Mouse (Mus musculus): ENCODE measurements around the gene Mmp21. TPM values are rescaled to one million over a fixed set of nuclear protein-coding genes. Genes with fewer than 3 reads are reported as not detected.

Gene Mmp21
- total and polyA plus RNA-seq, 3 experiments = 0.17 TPM; not detected in 2

DNA sequence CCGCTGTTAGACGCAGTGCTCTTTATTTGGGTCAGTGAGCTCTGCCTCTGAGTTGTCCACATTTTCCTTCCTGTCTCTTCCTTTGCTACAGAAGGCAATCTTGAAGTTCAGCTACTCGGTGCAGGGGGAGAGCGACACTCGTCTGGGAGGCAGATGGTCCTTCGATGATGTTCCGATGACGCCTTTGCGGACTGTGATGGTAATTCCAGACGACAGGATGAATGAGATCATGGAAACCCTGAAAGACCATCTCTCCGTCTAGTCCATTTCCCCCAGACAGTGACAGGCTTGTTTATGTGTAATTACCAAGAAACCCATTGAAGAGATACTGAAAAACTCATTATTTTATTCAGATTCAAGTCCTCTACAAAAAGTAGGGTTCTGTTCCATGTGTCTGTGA is 40.8 kb upstream of the Mmp21 start:
- H3K9me3 ChIP-seq (replicated peaks; ENCODE audit: low read length) = no peaks in the 10 kb centered on the region
- dilution Hi-C loops (cut with MboI; ENCODE audit: extremely low pct_ligation_motif_present, extremely low pct_unique_long_range_greater_than_20kb, low sequenced_read_pairs) (no loop called here), in situ Hi-C loops (cut with MboI; ENCODE audit: low pct_ligation_motif_present, low pct_unique_long_range_greater_than_20kb, low sequenced_read_pairs) (no loop called here)
- H3K27ac ChIP-seq (ENCODE audit: insufficient read depth, low read depth) = no peak overlapping the region
- no peak overlapping the region for H3K4me3 ChIP-seq (replicated peaks in 1 of 3; ENCODE audit: low read depth in 2 of 3, low read length in 2 of 3, poor library complexity in 1 of 3)
- H3K9ac ChIP-seq (ENCODE audit: insufficient read depth, low read depth) = no peak overlapping the region
- H3K27me3 ChIP-seq (replicated peaks) = no peaks in the 10 kb centered on the region
- H3K79me2 ChIP-seq (replicated peaks; ENCODE audit: control insufficient read depth, extremely low read depth, insufficient read depth, poor library complexity, severe bottlenecking) = no peaks in the 10 kb centered on the region
- H3K36me3 ChIP-seq (replicated peaks in 1 of 2; ENCODE audit: control insufficient read depth in 1 of 2, insufficient read depth in 1 of 2, low read length in 1 of 2) = peaks cover 83 to 98% of the 10 kb centered on the region in 2 experiments
- H3K4me2 ChIP-seq (ENCODE audit: insufficient read depth, low read depth, poor library complexity, severe bottlenecking) = no peak overlapping the region
- H3K4me1 ChIP-seq (ENCODE audit: control insufficient read depth in 1 of 2, insufficient read depth in 2 of 2) = peaks cover 0 to 5% of the 10 kb centered on the region in 2 experiments; a peak in 2 of 4 replicates
- TF ChIP-seq ZKSCAN1 (IDR thresholded peaks at IDR 0.05; ENCODE audit: borderline replicate concordance, low read depth, low read length) (no peak), PAX5 (IDR thresholded peaks at IDR 0.05; ENCODE audit: low read length) (no peak), JUND (conservative IDR thresholded peaks at IDR 0.05; ENCODE audit: low read depth, low read length) (no peak), SMC3 (IDR thresholded peaks at IDR 0.05; ENCODE audit: low read depth, low read length) (no peak), HCFC1 (IDR thresholded peaks at IDR 0.05; ENCODE audit: low read depth, low read length) (no peak), IRF4 (IDR thresholded peaks at IDR 0.05; ENCODE audit: low read depth, low read length) (no peak), GABPA (IDR thresholded peaks at IDR 0.05; ENCODE audit: insufficient replicate concordance, low read depth, low read length) (no peak), BHLHE40 (IDR thresholded peaks at IDR 0.05; ENCODE audit: low read depth, low read length) (no peak), MXI1 (IDR thresholded peaks at IDR 0.05; ENCODE audit: low read depth, low read length) (no peak), MYC (IDR thresholded peaks at IDR 0.05; ENCODE audit: low read depth, low read length) (no peak)
- no peak for DNase-seq (ENCODE audit: extremely low read depth)

DNA sequence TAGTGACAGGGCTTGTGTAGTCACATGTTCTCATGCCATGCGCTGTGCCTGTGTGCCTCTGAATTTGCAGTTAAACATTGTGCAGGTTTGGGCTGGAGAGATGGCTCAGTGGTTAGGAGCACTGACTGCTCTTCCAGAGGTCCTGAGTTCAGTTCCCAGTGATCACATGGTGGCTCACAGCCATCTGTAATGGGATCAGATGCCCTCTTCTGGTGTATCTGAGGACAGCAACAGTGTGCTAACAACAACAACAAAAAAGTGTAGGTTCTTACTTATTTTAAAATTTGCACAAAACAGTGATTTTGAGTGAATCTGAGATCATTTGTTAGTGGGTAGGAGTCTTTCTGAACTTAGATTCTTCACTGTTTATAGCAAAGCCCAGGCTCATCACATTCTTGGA is 38.7 kb upstream of the Mmp21 start:
- in situ Hi-C loops (cut with MboI; ENCODE audit: low pct_ligation_motif_present, low pct_unique_long_range_greater_than_20kb, low sequenced_read_pairs) (no loop called here), dilution Hi-C loops (cut with MboI; ENCODE audit: extremely low pct_ligation_motif_present, extremely low pct_unique_long_range_greater_than_20kb, low sequenced_read_pairs) (no loop called here)
- DNase-seq (ENCODE audit: extremely low read depth) = no peak
- TF ChIP-seq ELF1 (IDR thresholded peaks at IDR 0.05; ENCODE audit: low read depth, low read length) (no peak), ZNF384 (IDR thresholded peaks at IDR 0.05; ENCODE audit: low read depth, low read length) (no peak), TBP (conservative IDR thresholded peaks at IDR 0.05; ENCODE audit: low read depth, low read length) (no peak), ZKSCAN1 (IDR thresholded peaks at IDR 0.05; ENCODE audit: borderline replicate concordance, low read depth, low read length) (no peak), CTCF (conservative IDR thresholded peaks at IDR 0.05 in 1 of 2, IDR thresholded peaks at IDR 0.05 in 1 of 2; ENCODE audit: low read depth in 2 of 2, low read length in 2 of 2) (peak in 1 of 2 experiments; percentile 10; a peak in 1 of 4 replicates)
- no peaks in the 10 kb centered on the region for H3K9me3 ChIP-seq (replicated peaks; ENCODE audit: low read length)
- H3K4me3 ChIP-seq (replicated peaks in 1 of 3; ENCODE audit: low read depth in 2 of 3, low read length in 2 of 3, poor library complexity in 1 of 3) = no peak overlapping the region
- H3K79me2 ChIP-seq (replicated peaks; ENCODE audit: control insufficient read depth, extremely low read depth, insufficient read depth, poor library complexity, severe bottlenecking) = no peaks in the 10 kb centered on the region
- no peaks in the 10 kb centered on the region for H3K27me3 ChIP-seq (replicated peaks)
- H3K4me1 ChIP-seq (ENCODE audit: control insufficient read depth in 1 of 2, insufficient read depth in 2 of 2) = peaks cover 5 to 14% of the 10 kb centered on the region in 2 experiments
- no peak overlapping the region for H3K4me2 ChIP-seq (ENCODE audit: insufficient read depth, low read depth, poor library complexity, severe bottlenecking)
- no peak overlapping the region for H3K27ac ChIP-seq (ENCODE audit: insufficient read depth, low read depth)
- peaks cover 83 to 99% of the 10 kb centered on the region in 2 experiments for H3K36me3 ChIP-seq (replicated peaks in 1 of 2; ENCODE audit: control insufficient read depth in 1 of 2, insufficient read depth in 1 of 2, low read length in 1 of 2)
- no peak overlapping the region for H3K9ac ChIP-seq (ENCODE audit: insufficient read depth, low read depth)

DNA sequence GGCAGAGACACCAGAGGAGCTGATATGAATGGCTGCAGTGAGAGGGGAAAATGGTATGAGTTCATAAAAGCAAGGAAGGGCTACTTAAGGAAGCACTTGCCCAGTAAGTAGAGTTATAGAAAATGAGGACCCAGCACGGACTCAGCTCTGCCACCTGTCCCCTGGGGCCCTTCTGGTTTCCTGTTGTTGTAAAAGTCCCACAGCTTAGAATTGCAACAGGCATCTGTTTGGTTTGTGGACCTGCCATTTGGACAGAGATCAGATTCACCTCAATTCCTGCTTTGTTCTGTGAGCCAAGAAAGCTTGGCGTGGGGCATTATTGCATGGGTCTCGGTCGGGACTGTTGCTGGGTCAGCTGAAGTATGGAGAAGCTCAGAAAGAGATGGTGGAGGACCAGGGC is 35.5 kb upstream of the Mmp21 start:
- TF ChIP-seq UBTF (IDR thresholded peaks at IDR 0.05; ENCODE audit: low read depth, low read length) (no peak), ETS1 (conservative IDR thresholded peaks at IDR 0.05; ENCODE audit: low read depth, low read length) (no peak), POLR2AphosphoS2 (IDR thresholded peaks at IDR 0.05; ENCODE audit: low read depth, low read length) (no peak), ZNF384 (IDR thresholded peaks at IDR 0.05; ENCODE audit: low read depth, low read length) (no peak)
- Histone ChIP-seq H3K79me2 (replicated peaks; ENCODE audit: control insufficient read depth, extremely low read depth, insufficient read depth, poor library complexity, severe bottlenecking) (peaks cover 4% of the 10 kb centered on the region; the same call in 1 of the 2 replicates), H3K4me3 (replicated peaks in 1 of 3; ENCODE audit: low read depth in 2 of 3, low read length in 2 of 3, poor library complexity in 1 of 3) (no peak overlapping the region), H3K9me3 (replicated peaks; ENCODE audit: low read length) (no peaks in the 10 kb centered on the region), H3K27me3 (replicated peaks) (no peaks in the 10 kb centered on the region), H3K9ac (ENCODE audit: insufficient read depth, low read depth) (no peak overlapping the region), H3K27ac (ENCODE audit: insufficient read depth, low read depth) (peak overlapping the region; percentile 47; the same call in 1 of the 2 replicates), H3K4me2 (ENCODE audit: insufficient read depth, low read depth, poor library complexity, severe bottlenecking) (no peak overlapping the region), H3K36me3 (replicated peaks in 1 of 2; ENCODE audit: control insufficient read depth in 1 of 2, insufficient read depth in 1 of 2, low read length in 1 of 2) (peaks cover 65 to 90% of the 10 kb centered on the region in 2 experiments), H3K4me1 (ENCODE audit: control insufficient read depth in 1 of 2, insufficient read depth in 2 of 2) (peaks cover 5 to 14% of the 10 kb centered on the region in 2 experiments)
- in situ Hi-C loops (cut with MboI; ENCODE audit: low pct_ligation_motif_present, low pct_unique_long_range_greater_than_20kb, low sequenced_read_pairs) (no loop called here), dilution Hi-C loops (cut with MboI; ENCODE audit: extremely low pct_ligation_motif_present, extremely low pct_unique_long_range_greater_than_20kb, low sequenced_read_pairs) (no loop called here)
- no peak for DNase-seq (ENCODE audit: extremely low read depth)

Measured in CH12.LX (cell line).